Mouse (Mus musculus) hindbrain, embryonic 14.5 days (tissue): ENCODE results near the gene Art3. TPM values are rescaled to one million over a fixed set of nuclear protein-coding genes. Genes with fewer than 3 reads are reported as not detected.

ENCODE experiments used
- ATAC-seq: fragments of 200-750 bp; cut with Nextera tagmentation; 2 replicates; pipeline ENCODE4 v1.8.0; 2017; ENCODE audit warnings: moderate number of reproducible peaks, mild to moderate bottlenecking, moderate TSS enrichment, moderate library complexity; ENCODE audit not compliant: low FRiP score
- DNase-seq: peaks from one replicate; pipeline ENCODE4 v3.0.0-alpha.2; 2015; ENCODE audit warnings: low spot score
- H3K27ac ChIP-seq: fragments of 300-500 bp; sonication (generic); 2 replicates; pipeline ENCODE4 v1.5.1; 2014; ENCODE audit warnings: mild to moderate bottlenecking, moderate library complexity
- H3K27me3 ChIP-seq: fragments of 300-500 bp; sonication (generic); 2 replicates; pipeline ENCODE4 v1.6.1; 2014; ENCODE audit warnings: mild to moderate bottlenecking, low read length, mixed read lengths; ENCODE audit not compliant: control insufficient read depth, insufficient read depth
- H3K36me3 ChIP-seq: fragments of 300-500 bp; sonication (generic); replicated peaks from 2 replicates; pipeline ENCODE4 v1.6.1; 2014; ENCODE audit not compliant: control insufficient read depth, insufficient read depth
- H3K4me1 ChIP-seq: fragments of 300-500 bp; sonication (generic); replicated peaks from 2 replicates; pipeline ENCODE4 v1.6.1; 2014; ENCODE audit warnings: antibody characterized with exemption, low read length, mixed read lengths; ENCODE audit not compliant: control insufficient read depth, insufficient read depth
- H3K4me2 ChIP-seq: fragments of 300-500 bp; sonication (generic); replicated peaks from 2 replicates; pipeline ENCODE4 v1.6.1; 2014; ENCODE audit warnings: mild to moderate bottlenecking, moderate library complexity
- H3K4me3 ChIP-seq: fragments of 300-500 bp; sonication (generic); replicated peaks from 2 replicates; pipeline ENCODE4 v1.5.1; 2014; ENCODE audit warnings: mild to moderate bottlenecking, low read length
- H3K9ac ChIP-seq: fragments of 300-500 bp; sonication (generic); 2 replicates; pipeline ENCODE4 v1.6.1; 2014
- H3K9me3 ChIP-seq: fragments of 300-500 bp; sonication (generic); 2 replicates; pipeline ENCODE4 v1.6.1; 2016; ENCODE audit warnings: low read length; ENCODE audit not compliant: control insufficient read depth
- WGBS: fragments of 180-500 bp; shearing (Covaris S2); extraction: QIAGEN DNeasy Blood & Tissue Kit; methylation state at CpG from one replicate; pipeline ENCODE4 v1.1.7; 2014; 5-methylcytosine and 5-hydroxymethylcytosine counted together
- polyA plus RNA-seq: library from polyadenylated mRNA; unstranded; fragments of >200 nt; fragmentation: Nextera tagmentation; extraction: Ambion mirVana; gene quantifications from 2 replicates; pipeline ENCODE4 v1.2.1, GENCODE M21; 2014

Gene Art3
- polyA plus RNA-seq, 1 experiment from 2014 or later: 9.3 TPM

DNA sequence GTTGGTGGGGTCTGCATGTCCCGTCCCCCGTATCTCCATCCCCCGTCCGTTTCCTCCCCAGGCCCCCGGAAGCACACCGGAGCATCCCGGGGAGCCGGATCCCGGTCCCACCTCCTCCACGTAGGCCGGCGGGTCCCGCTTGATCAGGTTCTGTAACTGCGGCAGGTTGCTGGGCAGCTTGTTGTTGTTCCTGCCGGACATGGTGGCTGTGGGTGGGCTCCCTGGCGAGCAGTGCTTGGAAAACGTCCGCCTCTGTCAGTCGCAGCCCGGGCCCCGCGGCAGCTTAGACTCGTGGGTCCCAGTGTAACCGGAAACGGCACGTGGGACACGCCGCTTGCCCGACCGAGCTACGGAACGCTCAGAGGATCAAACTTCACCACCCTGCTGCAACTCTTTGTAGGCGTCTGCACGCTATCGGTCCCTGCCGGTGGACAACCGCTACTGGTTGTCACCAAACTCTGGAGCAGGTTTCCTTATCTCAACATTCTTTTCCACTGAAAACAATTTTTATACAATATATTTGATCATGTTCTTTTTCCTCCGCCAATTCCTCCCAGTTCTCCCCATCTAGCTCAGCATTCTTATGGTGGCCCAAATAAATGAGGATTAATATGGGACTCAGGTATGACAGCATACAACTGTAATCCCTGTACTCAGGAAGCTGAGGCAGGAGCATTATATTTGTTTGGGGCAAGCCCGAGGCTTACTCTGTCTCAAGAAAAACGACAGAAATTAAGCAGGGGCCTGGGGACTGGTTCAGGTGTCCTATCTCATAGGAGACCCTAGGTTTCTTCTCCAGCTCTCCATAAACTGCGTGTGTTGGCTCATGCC, 21.7 kb upstream of the Art3 start, which contains the start of gene Sdad1:
Gene Sdad1 (minus strand): TSS at position 799 of the 831 bp plus-strand sequence.
- peak within 1 kb of the TSS; percentile 88 for H3K4me3 ChIP-seq
- H3K4me1 ChIP-seq: peaks cover 13% of the 10 kb centered on the region
- H3K27ac ChIP-seq: peak within 1 kb of the TSS; percentile 52; the same call in 1 of the 2 replicates
- 3% methylated on average over 41 of the region's 41 CpGs for WGBS
- ATAC-seq (peak; percentile 97), DNase-seq (peak; percentile 94)
- no peaks in the 10 kb centered on the region for H3K9me3 ChIP-seq
- 0 out of 2 replicates have a peak, but pooled peaks cover 4% of the 10 kb centered on the region for H3K27me3 ChIP-seq
- H3K4me2 ChIP-seq: peak within 1 kb of the TSS; percentile 88
- H3K9ac ChIP-seq: peak within 1 kb of the TSS; percentile 72
- peaks cover 16% of the 10 kb centered on the region for H3K36me3 ChIP-seq

DNA sequence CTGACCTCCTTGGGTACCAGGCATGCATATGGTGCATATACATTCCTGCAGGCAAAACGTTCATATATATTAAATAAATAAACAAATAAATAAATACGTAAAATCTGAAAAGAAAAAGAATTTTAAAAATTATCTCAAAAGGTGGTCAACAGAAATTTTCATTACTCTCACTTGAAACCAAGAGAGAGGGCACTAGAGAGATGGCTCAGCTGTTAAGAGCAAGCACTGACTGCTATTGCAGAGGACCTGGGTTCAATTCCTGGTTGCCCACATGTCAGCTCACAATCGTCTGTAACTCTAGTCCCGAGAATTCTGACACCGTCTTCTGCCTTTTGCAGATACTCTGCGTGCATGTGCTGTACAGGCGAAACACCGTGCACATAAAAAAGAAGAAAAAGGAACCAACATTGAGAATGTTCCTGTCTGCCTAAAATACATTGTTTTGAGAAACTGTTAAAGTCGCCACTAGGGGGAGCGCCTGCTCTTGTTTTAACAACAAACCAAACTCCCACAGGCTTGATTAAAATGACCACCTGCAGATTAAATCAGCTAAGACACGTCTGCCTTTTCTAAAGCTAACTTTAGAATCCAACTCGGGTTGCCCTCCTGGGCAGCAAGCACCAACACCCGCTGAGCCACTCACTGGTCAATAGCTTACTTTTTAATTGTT, 19.4 kb upstream of the Art3 start:
- Histone ChIP-seq H3K27ac (no peak overlapping the region), H3K9ac (no peak overlapping the region), H3K4me2 (no peak overlapping the region), H3K9me3 (no peaks in the 10 kb centered on the region), H3K36me3 (0 out of 2 replicates have a peak, but pooled peaks cover under 1% of the 10 kb centered on the region), H3K4me3 (no peak overlapping the region), H3K27me3 (0 out of 2 replicates have a peak, but pooled peaks cover 4% of the 10 kb centered on the region), H3K4me1 (peaks cover 13% of the 10 kb centered on the region)
- ATAC-seq: no peak
- peak; percentile 95 for DNase-seq
- 14% methylated on average over 13 of the region's 13 CpGs for WGBS

DNA sequence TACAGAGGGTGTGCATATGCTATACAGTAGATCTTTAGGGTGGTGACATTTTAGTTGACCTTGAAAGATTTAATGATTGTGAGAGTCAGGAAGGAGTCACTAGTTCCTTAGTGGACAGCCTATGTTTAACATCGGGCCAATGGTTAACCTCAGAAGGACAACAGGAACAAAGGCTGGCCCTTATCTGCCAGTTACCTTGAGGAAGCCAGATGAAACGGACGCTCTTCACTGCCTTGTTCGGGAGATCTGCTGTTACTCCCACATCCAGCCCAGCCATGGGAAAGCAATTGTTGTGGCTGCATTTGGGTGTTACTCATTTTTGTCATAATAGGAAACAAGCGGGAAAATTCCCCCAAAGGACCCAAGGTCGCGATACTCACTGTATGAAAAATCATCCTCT, 17.9 kb upstream of the Art3 start:
- DNase-seq: no peak
- no peak overlapping the region for H3K4me3 ChIP-seq
- 78% methylated on average over 7 of the region's 7 CpGs for WGBS

DNA sequence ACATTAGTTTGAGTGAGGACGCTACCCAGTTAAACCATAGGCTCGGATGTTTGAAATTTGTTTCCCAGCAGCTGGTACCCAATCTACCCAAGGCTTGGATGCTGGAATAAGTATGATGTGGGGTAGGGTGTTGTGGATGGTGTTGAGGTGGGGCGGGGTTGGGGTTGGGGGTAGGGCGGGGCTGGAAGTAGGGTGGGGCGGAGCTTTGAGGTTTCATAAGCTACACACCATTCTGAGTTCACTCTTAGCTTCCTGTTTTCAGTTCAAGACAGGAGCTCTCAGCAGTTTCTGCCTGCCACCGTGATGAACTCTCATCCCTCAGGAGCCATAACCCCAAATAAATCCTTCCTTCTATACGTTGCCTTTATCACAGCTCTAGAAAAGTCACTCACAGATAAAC, 13.5 kb upstream of the Art3 start:
- ATAC-seq (no peak), DNase-seq (no peak)
- Histone ChIP-seq H3K36me3 (no peaks in the 10 kb centered on the region), H3K27ac (no peak overlapping the region), H3K9ac (no peak overlapping the region), H3K27me3 (no peaks in the 10 kb centered on the region), H3K4me1 (no peaks in the 10 kb centered on the region), H3K4me2 (no peak overlapping the region), H3K9me3 (no peaks in the 10 kb centered on the region), H3K4me3 (no peak overlapping the region)
- WGBS: 85% methylated on average over 7 of the region's 7 CpGs

More for the DNA sequence above, 17.9 kb upstream of the Art3 start:
- Histone ChIP-seq H3K9me3 (no peaks in the 10 kb centered on the region), H3K9ac (no peak overlapping the region), H3K27me3 (0 out of 2 replicates have a peak, but pooled peaks cover 4% of the 10 kb centered on the region), H3K27ac (no peak overlapping the region), H3K36me3 (no peaks in the 10 kb centered on the region), H3K4me2 (no peak overlapping the region), H3K4me1 (peaks cover 8% of the 10 kb centered on the region)
- no peak for ATAC-seq

DNA sequence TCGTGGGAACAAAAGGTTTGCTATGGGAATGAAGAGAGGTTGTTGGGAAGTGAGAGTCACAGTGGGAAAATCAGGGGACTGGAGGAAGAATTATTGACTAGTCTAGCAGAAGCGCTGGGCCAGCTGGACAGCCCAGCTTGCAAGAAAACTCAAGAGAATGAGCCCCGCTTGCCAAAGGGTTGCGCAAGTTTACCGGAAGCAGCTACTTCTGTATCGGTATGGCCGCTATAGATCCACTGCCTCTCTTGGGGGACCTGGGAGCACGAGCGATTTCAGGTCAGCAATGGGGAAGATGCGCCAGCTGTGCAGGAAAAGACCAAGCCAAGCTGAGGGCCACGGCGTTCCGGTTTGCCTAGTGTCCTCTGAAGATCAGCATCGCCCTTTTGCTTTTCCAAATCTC, 13.0 kb upstream of the Art3 start:
- Histone ChIP-seq H3K27ac (no peak overlapping the region), H3K27me3 (no peaks in the 10 kb centered on the region), H3K4me2 (no peak overlapping the region), H3K4me1 (no peaks in the 10 kb centered on the region), H3K4me3 (no peak overlapping the region), H3K36me3 (no peaks in the 10 kb centered on the region), H3K9ac (no peak overlapping the region), H3K9me3 (no peaks in the 10 kb centered on the region)
- 93% methylated on average over 14 of the region's 14 CpGs for WGBS
- DNase-seq: no peak
- no peak for ATAC-seq

DNA sequence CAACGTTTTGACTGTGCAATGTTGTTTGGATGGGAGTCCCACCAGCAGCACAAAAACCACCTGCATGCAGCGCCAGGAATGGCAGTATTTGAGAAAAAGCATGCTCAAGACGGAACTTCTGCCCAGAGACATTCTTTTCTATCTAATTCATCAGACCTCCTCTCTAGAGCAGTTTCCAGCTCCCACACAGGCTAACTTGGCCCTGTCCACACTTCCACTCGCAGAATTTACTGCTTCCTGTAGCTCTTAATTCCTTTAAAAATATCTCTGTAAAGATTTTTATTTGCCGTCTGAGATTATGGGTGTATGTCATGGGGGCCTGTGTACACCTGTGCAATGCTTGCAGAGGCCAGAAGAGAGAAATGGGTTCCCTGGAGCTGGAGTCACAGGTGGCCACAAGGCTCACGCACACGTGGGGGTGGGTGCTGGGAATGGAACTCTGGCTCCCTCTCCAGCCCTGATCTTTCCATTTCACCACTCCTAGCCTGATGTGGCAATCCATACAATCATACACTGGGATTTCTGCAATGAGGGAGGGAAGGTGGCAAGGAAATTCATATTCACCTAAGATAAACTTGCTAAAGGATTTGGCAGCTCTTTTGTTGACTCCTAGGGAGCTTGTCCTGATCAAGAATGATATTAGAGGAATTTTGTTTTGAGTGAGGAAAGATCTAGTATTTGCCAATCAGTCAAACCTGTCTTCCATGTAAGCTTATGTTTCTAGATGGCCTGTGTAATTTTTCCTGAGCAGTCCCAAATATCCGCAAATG, 9.8 kb upstream of the Art3 start:
- Histone ChIP-seq H3K4me3 (no peak overlapping the region), H3K27ac (no peak overlapping the region), H3K9me3 (no peaks in the 10 kb centered on the region), H3K9ac (no peak overlapping the region), H3K4me1 (no peaks in the 10 kb centered on the region), H3K27me3 (no peaks in the 10 kb centered on the region), H3K36me3 (no peaks in the 10 kb centered on the region), H3K4me2 (no peak overlapping the region)
- no peak for DNase-seq
- 77% methylated on average over 8 of the region's 8 CpGs for WGBS
- ATAC-seq: no peak

DNA sequence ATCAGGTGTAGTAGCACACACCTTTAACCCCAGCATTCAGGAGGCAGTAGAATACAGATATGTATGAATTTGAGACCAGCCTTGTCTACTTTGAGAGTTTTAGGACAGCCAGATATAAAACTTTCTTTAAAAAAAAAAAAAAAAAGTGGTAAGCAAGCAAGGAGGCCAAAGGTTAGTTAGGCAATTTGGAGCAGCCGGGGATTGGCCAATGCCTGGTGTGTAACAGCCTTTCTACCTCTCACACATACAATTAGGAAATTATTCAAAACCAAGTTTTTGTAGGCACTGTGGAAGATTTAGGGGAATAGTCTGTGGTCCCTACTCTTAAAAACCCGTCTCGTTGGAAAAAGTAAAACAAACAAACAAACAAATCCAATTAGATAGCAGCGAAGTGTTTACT, 9.0 kb upstream of the Art3 start:
- ATAC-seq: no peak
- WGBS: 92% methylated on average over 4 of the region's 4 CpGs
- no peak for DNase-seq
- no peaks in the 10 kb centered on the region for H3K9me3 ChIP-seq
- no peak overlapping the region for H3K4me3 ChIP-seq
- no peaks in the 10 kb centered on the region for H3K4me1 ChIP-seq
- H3K4me2 ChIP-seq: no peak overlapping the region
- no peaks in the 10 kb centered on the region for H3K36me3 ChIP-seq
- no peak overlapping the region for H3K9ac ChIP-seq
- no peak overlapping the region for H3K27ac ChIP-seq
- no peaks in the 10 kb centered on the region for H3K27me3 ChIP-seq

DNA sequence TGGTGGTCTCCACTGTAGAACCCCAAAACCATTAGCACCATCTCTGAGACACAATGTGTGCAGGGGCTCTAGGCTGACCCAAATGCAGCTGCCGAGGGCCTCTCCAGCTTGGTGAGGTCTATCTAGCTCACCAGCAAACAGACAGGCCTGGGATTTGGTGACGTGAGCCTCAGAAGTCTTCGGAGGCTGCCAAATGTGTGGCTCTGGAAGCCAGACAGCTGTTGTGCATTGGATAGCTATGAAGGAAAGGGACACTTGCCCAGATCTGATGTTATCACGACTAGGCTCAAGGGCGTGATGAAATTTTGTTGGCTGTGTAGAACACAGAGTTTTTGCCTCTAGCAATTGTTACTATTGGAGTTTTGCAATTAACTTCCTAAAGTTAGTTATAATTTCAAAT, 8.4 kb upstream of the Art3 start:
- Histone ChIP-seq H3K27me3 (no peaks in the 10 kb centered on the region), H3K9me3 (no peaks in the 10 kb centered on the region)
- whole genome bisulfite sequencing: 90% methylated on average over 5 of the region's 5 CpGs

DNA sequence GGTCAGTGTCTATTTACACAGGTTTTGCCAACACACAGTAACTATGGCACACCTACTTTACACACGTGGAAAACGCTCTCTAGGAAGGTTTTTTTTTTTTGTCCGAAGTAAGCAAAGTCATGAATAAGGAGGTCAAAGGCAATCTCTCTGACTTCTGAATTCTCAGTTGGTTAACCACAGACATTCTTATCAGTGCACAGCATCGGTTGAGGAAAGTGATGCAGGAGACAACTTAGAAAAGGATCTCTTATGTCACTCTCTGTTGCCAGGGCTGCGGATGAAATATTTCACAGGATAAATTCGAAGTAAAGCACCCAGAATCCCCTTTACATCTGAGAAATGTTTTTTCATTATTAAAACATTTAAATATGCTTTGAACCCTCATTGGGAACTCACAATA, 4.3 kb upstream of the Art3 start:
- no peaks in the 10 kb centered on the region for H3K27me3 ChIP-seq
- no peaks in the 10 kb centered on the region for H3K36me3 ChIP-seq
- no peak overlapping the region for H3K9ac ChIP-seq
- ATAC-seq (no peak), DNase-seq (no peak)
- no peaks in the 10 kb centered on the region for H3K9me3 ChIP-seq
- no peaks in the 10 kb centered on the region for H3K4me1 ChIP-seq
- H3K27ac ChIP-seq: no peak overlapping the region
- no peak overlapping the region for H3K4me3 ChIP-seq
- 85% methylated on average over 6 of the region's 6 CpGs for WGBS
- no peak overlapping the region for H3K4me2 ChIP-seq

More for the DNA sequence above, 8.4 kb upstream of the Art3 start:
- H3K4me2 ChIP-seq: no peak overlapping the region
- no peaks in the 10 kb centered on the region for H3K4me1 ChIP-seq
- ATAC-seq (no peak), DNase-seq (no peak)
- H3K36me3 ChIP-seq: no peaks in the 10 kb centered on the region
- H3K27ac ChIP-seq: no peak overlapping the region
- no peak overlapping the region for H3K9ac ChIP-seq
- H3K4me3 ChIP-seq: no peak overlapping the region
